Mouse (Mus musculus) G1E (cell line): ENCODE results near the gene Osbpl7.

Experiments used
- CTCF ChIP-seq: IDR thresholded peaks from 2 replicates; pipeline ENCODE4 v1.5.1; 2012; ENCODE audit warnings: low read depth, low read length, inconsistent platforms, mixed read lengths
- GATA1 ChIP-seq: IDR thresholded peaks from 2 replicates; pipeline ENCODE4 v1.6.1; 2012; ENCODE audit warnings: borderline replicate concordance, low read length, inconsistent platforms, mixed read lengths
- GATA2 ChIP-seq: IDR thresholded peaks from 2 replicates; pipeline ENCODE4 v1.6.1; 2012; ENCODE audit warnings: low read depth, low read length, inconsistent platforms, borderline replicate concordance
- POLR2AphosphoS5 ChIP-seq: IDR thresholded peaks from 2 replicates; pipeline ENCODE4 v1.6.1; 2012; ENCODE audit warnings: low read depth, low read length, inconsistent platforms; ENCODE audit not compliant: insufficient replicate concordance
- TAL1 ChIP-seq: conservative IDR thresholded peaks from 2 replicates; pipeline ENCODE4 v1.6.1; 2012; ENCODE audit warnings: low read depth, low read length, inconsistent platforms, mixed read lengths

GRCm38 (mm10) chr11:97078751-97079150 is 28.3 kb downstream of the Osbpl7 start:
- no peak for TF ChIP-seq CTCF
- no peak for TF ChIP-seq GATA1
- no peak for TF ChIP-seq TAL1
- no peak for TF ChIP-seq POLR2AphosphoS5
- no peak for TF ChIP-seq GATA2
